Mouse (Mus musculus) brain, embryonic 14.5 days (tissue): ENCODE measurements around the gene Stk33.

ENCODE experiments used
- CTCF ChIP-seq: fragments of 200-500 bp; IDR thresholded peaks from 2 replicates; pipeline ENCODE4 v1.5.1; 2012; ENCODE audit warnings: inconsistent platforms, mild to moderate bottlenecking, moderate library complexity, borderline replicate concordance; ENCODE audit not compliant: insufficient read depth, insufficient read length; ENCODE audit errors: extremely low read depth
- POLR2A ChIP-seq: fragments of 200-500 bp; IDR thresholded peaks from 2 replicates; pipeline ENCODE4 v1.6.1; 2012; ENCODE audit warnings: mild to moderate bottlenecking, inconsistent platforms, borderline replicate concordance; ENCODE audit not compliant: poor library complexity, insufficient read depth, insufficient read length, severe bottlenecking; ENCODE audit errors: extremely low read depth

DNA sequence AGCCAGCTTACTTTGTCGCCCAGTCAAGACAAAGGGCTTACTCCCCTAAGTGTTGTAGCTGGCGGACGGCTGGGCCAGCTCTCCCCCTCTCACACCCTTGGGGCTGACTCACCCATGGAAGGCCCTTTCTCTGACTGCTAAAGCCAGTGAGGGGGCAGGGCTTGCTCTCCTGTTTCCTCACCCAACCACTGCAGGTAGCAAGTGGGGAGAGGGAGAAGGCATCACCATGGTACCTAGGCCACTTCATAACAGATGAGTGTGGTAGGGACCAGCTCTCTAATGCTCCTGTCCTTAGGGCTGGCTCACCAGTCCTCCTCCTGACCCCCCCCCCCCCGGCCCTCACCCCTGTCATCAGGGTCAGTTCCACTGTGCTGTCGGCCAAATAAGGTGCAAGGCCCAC is 143.5 kb downstream of the Stk33 start:
- TF ChIP-seq CTCF (no peak), POLR2A (no peak)
